Mouse (Mus musculus): ENCODE data around the gene Cldnd1.

DNA sequence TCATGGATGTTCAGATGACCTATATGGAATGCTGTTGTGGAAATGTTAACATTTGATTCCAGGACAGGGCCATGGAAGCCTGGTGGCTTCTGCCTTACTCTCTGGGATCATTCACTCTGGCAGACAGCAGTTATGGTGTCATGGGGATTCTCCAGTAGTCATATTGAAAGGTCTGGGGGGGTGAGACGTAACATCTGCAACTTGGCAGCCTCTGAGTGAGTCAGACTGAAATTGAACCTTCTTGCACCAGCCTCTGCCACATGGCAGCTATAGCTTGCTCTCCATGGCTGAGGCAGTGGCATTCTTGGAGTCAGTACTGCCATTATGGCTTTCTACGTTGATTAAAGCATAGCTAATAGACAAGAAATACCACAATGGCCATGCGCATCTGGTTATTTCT is 30.9 kb upstream of the Cldnd1 start:
- TF ChIP-seq CTCF (IDR thresholded peaks at IDR 0.05; ENCODE audit: low read depth) (no peak), EP300 (optimal IDR thresholded peaks at IDR 0.05) (no peak)

Data from stomach, postnatal 0 days (tissue).